Mouse (Mus musculus) kidney, embryonic 14.5 days (tissue): ENCODE measurements around the gene Atxn7l1. TPM values are rescaled to one million over a fixed set of nuclear protein-coding genes. Genes with fewer than 3 reads are reported as not detected.

Source experiments
- ATAC-seq: fragments of 200-750 bp; cut with Nextera tagmentation; 2 replicates; pipeline ENCODE4 v1.8.0; 2017; ENCODE audit warnings: moderate number of reproducible peaks, mild to moderate bottlenecking, moderate TSS enrichment, moderate library complexity; ENCODE audit not compliant: low FRiP score, low TSS enrichment
- H3K27ac ChIP-seq: fragments of 300-500 bp; sonication (generic); 2 replicates; pipeline ENCODE4 v1.5.1; 2014; ENCODE audit warnings: low read depth, mild to moderate bottlenecking, low read length, moderate library complexity, mixed read lengths
- H3K27me3 ChIP-seq: fragments of 300-500 bp; sonication (generic); 2 replicates; pipeline ENCODE4 v1.6.1; 2014; ENCODE audit warnings: mild to moderate bottlenecking, low read length; ENCODE audit not compliant: control insufficient read depth, insufficient read depth
- H3K36me3 ChIP-seq: fragments of 300-500 bp; sonication (generic); 2 replicates; pipeline ENCODE4 v1.6.1; 2014; ENCODE audit warnings: low read length, mixed read lengths; ENCODE audit not compliant: control insufficient read depth, insufficient read depth
- H3K4me1 ChIP-seq: fragments of 300-500 bp; sonication (generic); 2 replicates; pipeline ENCODE4 v1.6.1; 2014; ENCODE audit warnings: low read length, mixed read lengths; ENCODE audit not compliant: control insufficient read depth, insufficient read depth
- H3K4me2 ChIP-seq: fragments of 300-500 bp; sonication (generic); replicated peaks from 2 replicates; pipeline ENCODE4 v1.6.1; 2014; ENCODE audit warnings: low read depth, mild to moderate bottlenecking, low read length
- H3K4me3 ChIP-seq: fragments of 300-500 bp; sonication (generic); 2 replicates; pipeline ENCODE4 v1.5.1; 2014; ENCODE audit warnings: mild to moderate bottlenecking, low read length
- H3K9ac ChIP-seq: fragments of 300-500 bp; sonication (generic); 2 replicates; pipeline ENCODE4 v1.6.1; 2014; ENCODE audit warnings: low read depth, mild to moderate bottlenecking, low read length, moderate library complexity
- H3K9me3 ChIP-seq: fragments of 300-500 bp; sonication (generic); 2 replicates; pipeline ENCODE4 v1.6.1; 2016; ENCODE audit warnings: low read length; ENCODE audit not compliant: control insufficient read depth
- WGBS: fragments of 180-500 bp; shearing (Covaris S2); extraction: QIAGEN DNeasy Blood & Tissue Kit; methylation state at CpG from one replicate; pipeline ENCODE4 v1.1.7; 2014; 5-methylcytosine and 5-hydroxymethylcytosine counted together
- polyA plus RNA-seq: library from polyadenylated mRNA; unstranded; fragments of >200 nt; fragmentation: Nextera tagmentation; extraction: Ambion mirVana; gene quantifications from 2 replicates; pipeline ENCODE4 v1.2.1, GENCODE M21; 2014

Atxn7l1 gene
- polyA plus RNA-seq, 1 experiment from 2014 or later: 14.3 TPM

GRCm38 (mm10) chr12:33405398-33406026 is 258.0 kb downstream of the Atxn7l1 start:
- H3K9me3 ChIP-seq: no peaks in the 10 kb centered on the region
- peak; percentile 52; the same call in 1 of the 2 replicates for ATAC-seq
- 42% methylated on average over 6 of the region's 6 CpGs for WGBS
- H3K36me3 ChIP-seq: no peaks in the 10 kb centered on the region
- no peaks in the 10 kb centered on the region for H3K4me1 ChIP-seq
- no peak overlapping the region for H3K9ac ChIP-seq
- H3K4me2 ChIP-seq: no peak overlapping the region
- H3K4me3 ChIP-seq: no peak overlapping the region
- no peaks in the 10 kb centered on the region for H3K27me3 ChIP-seq
- no peak overlapping the region for H3K27ac ChIP-seq

GRCm38 (mm10) chr12:33411580-33412151 is 264.2 kb downstream of the Atxn7l1 start:
- 48% methylated on average over 6 of the region's 6 CpGs for WGBS
- Histone ChIP-seq H3K4me2 (no peak overlapping the region), H3K9me3 (no peaks in the 10 kb centered on the region)

More at GRCm38 (mm10) chr12:33411580-33412151, 264.2 kb downstream of the Atxn7l1 start:
- no peak overlapping the region for H3K27ac ChIP-seq
- H3K27me3 ChIP-seq: no peaks in the 10 kb centered on the region
- no peak for ATAC-seq
- H3K9ac ChIP-seq: no peak overlapping the region
- H3K36me3 ChIP-seq: no peaks in the 10 kb centered on the region
- H3K4me3 ChIP-seq: no peak overlapping the region
- no peaks in the 10 kb centered on the region for H3K4me1 ChIP-seq

Other genes with a start within 250 kb of the Atxn7l1 start
- 104 and 135 TPM in 2 replicates for gene Sypl, start 193.8 kb upstream of the Atxn7l1 start, polyA plus RNA-seq
- not detected in 2 replicates for gene Cdhr3, start 54.8 kb upstream of the Atxn7l1 start, polyA plus RNA-seq
- gene Efcab10, start 247.2 kb downstream of the Atxn7l1 start, polyA plus RNA-seq: 0.93 TPM in 1 of 2 replicates, not detected in the other